Mouse (Mus musculus) G1E (cell line): Measurements from ENCODE around the gene Arhgap23.

Source experiments
- CTCF ChIP-seq: IDR thresholded peaks from 2 replicates; pipeline ENCODE4 v1.5.1; 2012; ENCODE audit warnings: low read depth, low read length, inconsistent platforms, mixed read lengths
- POLR2AphosphoS5 ChIP-seq: IDR thresholded peaks from 2 replicates; pipeline ENCODE4 v1.6.1; 2012; ENCODE audit warnings: low read depth, low read length, inconsistent platforms; ENCODE audit not compliant: insufficient replicate concordance

GRCm38 (mm10) chr11:97539622-97540021 is 124.3 kb downstream of the Arhgap23 start:
- TF ChIP-seq CTCF (no peak), POLR2AphosphoS5 (no peak)
